10 mouse cellular contexts compared by ENCODE assay signal in the genomic region with DNA sequence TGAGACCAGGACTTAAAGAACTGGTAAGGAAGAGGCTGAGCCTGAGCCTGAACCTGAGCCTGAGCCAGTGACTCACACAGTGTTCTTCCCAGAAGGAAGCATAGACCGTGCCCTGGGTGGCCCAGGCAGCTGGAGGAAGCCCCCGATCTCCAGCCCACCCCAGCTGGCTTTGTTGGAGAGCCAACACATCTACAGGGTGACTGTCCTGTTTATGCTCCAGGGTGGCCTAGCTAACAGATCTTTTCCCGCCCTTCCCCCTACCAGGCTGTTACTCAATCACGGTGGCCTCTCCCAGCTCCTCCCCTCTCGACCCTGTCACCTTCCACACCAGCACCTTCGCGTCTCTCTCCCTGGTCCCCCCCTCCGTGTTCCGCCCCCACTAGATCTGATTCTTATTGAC. TPM values are rescaled to one million over a fixed set of nuclear protein-coding genes. Genes with fewer than 3 reads are reported as not detected.
DNase-seq lines count a peak whose midpoint lies in the region; ATAC-seq lines count a peak whose summit lies in the region.
"Had no signal": no experiment of that assay in that cellular context is flagged by ENCODE, and none has a peak within 500 bp of the region (broad histone marks: within the 10 kb centered on the region; RNA-seq: fewer than 3 reads in every experiment).

No protein-coding gene starts in this region.

- WGBS in embryonic facial prominence, embryonic 13.5 days, result 17% methylated on average over 9 of the region's 9 CpGs
- WGBS in liver, embryonic 15.5 days (ENCODE audit: insufficient replicate concordance), result 38% methylated on average over 9 of the region's 9 CpGs
- WGBS in stomach, embryonic 16.5 days, result 14% methylated on average over 9 of the region's 9 CpGs
- 38% methylated on average over 9 of the region's 9 CpGs for WGBS in midbrain, embryonic 13.5 days

- peak overlapping the region; percentile 66 for H3K27ac ChIP-seq in embryonic facial prominence, embryonic 13.5 days
- peak overlapping the region; percentile 45 for H3K27ac ChIP-seq in liver, embryonic 15.5 days (replicated peaks)
- H3K27ac ChIP-seq in stomach, embryonic 16.5 days (ENCODE audit: low read length), result peak overlapping the region; percentile 74
- no peak overlapping the region for H3K27ac ChIP-seq in midbrain, embryonic 13.5 days

- no peak overlapping the region for H3K4me2 ChIP-seq in embryonic facial prominence, embryonic 13.5 days
- peak overlapping the region; percentile 8; the same call in 1 of the 2 replicates for H3K4me2 ChIP-seq in liver, embryonic 15.5 days
- H3K4me2 ChIP-seq in stomach, embryonic 16.5 days (ENCODE audit: low read depth, low read length), result no peak overlapping the region
- H3K4me2 ChIP-seq in midbrain, embryonic 13.5 days (replicated peaks), result no peak overlapping the region

- no peak overlapping the region for H3K9ac ChIP-seq in embryonic facial prominence, embryonic 13.5 days
- no peak overlapping the region for H3K9ac ChIP-seq in liver, embryonic 15.5 days
- 0 out of 2 replicates have a peak overlapping the region, but pooled peaks have one; percentile 22 for H3K9ac ChIP-seq in stomach, embryonic 16.5 days (ENCODE audit: low read length)
- H3K9ac ChIP-seq in midbrain, embryonic 13.5 days (replicated peaks), result no peak overlapping the region

- no peaks in the 10 kb centered on the region for H3K9me3 ChIP-seq in embryonic facial prominence, embryonic 13.5 days
- H3K9me3 ChIP-seq in liver, embryonic 15.5 days (replicated peaks), result no peaks in the 10 kb centered on the region
- H3K9me3 ChIP-seq in stomach, embryonic 16.5 days (replicated peaks; ENCODE audit: control insufficient read depth, low read length), result no peaks in the 10 kb centered on the region
- H3K9me3 ChIP-seq in midbrain, embryonic 13.5 days, result no peaks in the 10 kb centered on the region

- DNase-seq in kidney, postnatal 10 days, result peak; percentile 57
- no peak for DNase-seq in kidney, postnatal 25 days
- no peak for DNase-seq in cerebellum, postnatal 25 days
- DNase-seq: cerebellum, adult 18-20 months; gastrocnemius, postnatal 14 days; spleen, adult 18-20 months had no signal

- no peak for ATAC-seq in embryonic facial prominence, embryonic 13.5 days (ENCODE audit: insufficient number of reproducible peaks, insufficient read depth, low FRiP score, low TSS enrichment, low read depth)
- peak; percentile 6; the same call in 1 of the 2 replicates for ATAC-seq in liver, embryonic 15.5 days (ENCODE audit: insufficient read depth)
- ATAC-seq in stomach, embryonic 16.5 days (ENCODE audit: insufficient read depth, low FRiP score), result peak; percentile 30; the same call in 1 of the 2 replicates
- ATAC-seq in midbrain, embryonic 13.5 days, result no peak

- no peak overlapping the region for H3K4me3 ChIP-seq in embryonic facial prominence, embryonic 13.5 days
- H3K4me3 ChIP-seq in liver, embryonic 15.5 days (replicated peaks), result no peak overlapping the region
- H3K4me3 ChIP-seq in stomach, embryonic 16.5 days (replicated peaks; ENCODE audit: low read length), result no peak overlapping the region
- H3K4me3 ChIP-seq in midbrain, embryonic 13.5 days (replicated peaks), result no peak overlapping the region

- no peaks in the 10 kb centered on the region for H3K27me3 ChIP-seq in embryonic facial prominence, embryonic 13.5 days
- H3K27me3 ChIP-seq in liver, embryonic 15.5 days, result no peaks in the 10 kb centered on the region
- no peaks in the 10 kb centered on the region for H3K27me3 ChIP-seq in stomach, embryonic 16.5 days (ENCODE audit: control insufficient read depth, insufficient read depth, low read length)
- peaks cover 11% of the 10 kb centered on the region; the same call in 1 of the 2 replicates for H3K27me3 ChIP-seq in midbrain, embryonic 13.5 days

- H3K36me3 ChIP-seq in embryonic facial prominence, embryonic 13.5 days, result no peaks in the 10 kb centered on the region
- H3K36me3 ChIP-seq in liver, embryonic 15.5 days (replicated peaks), result no peaks in the 10 kb centered on the region
- H3K36me3 ChIP-seq in stomach, embryonic 16.5 days (ENCODE audit: control insufficient read depth, insufficient read depth, low read length), result no peaks in the 10 kb centered on the region
- no peaks in the 10 kb centered on the region for H3K36me3 ChIP-seq in midbrain, embryonic 13.5 days

- peaks cover 63% of the 10 kb centered on the region for H3K4me1 ChIP-seq in embryonic facial prominence, embryonic 13.5 days
- H3K4me1 ChIP-seq in liver, embryonic 15.5 days (replicated peaks), result peaks cover 45% of the 10 kb centered on the region
- peaks cover 38% of the 10 kb centered on the region for H3K4me1 ChIP-seq in stomach, embryonic 16.5 days (ENCODE audit: control insufficient read depth, insufficient read depth, low read length)
- peaks cover 16% of the 10 kb centered on the region for H3K4me1 ChIP-seq in midbrain, embryonic 13.5 days (replicated peaks)

RNA-seq across cellular contexts. Expression of gene Ube2v1, which starts 44.9 kb away (rescaled TPM):
- 243 and 262 TPM in 2 replicates for polyA plus RNA-seq in embryonic facial prominence, embryonic 13.5 days (2015; fragmentation: Nextera tagmentation; extraction: Ambion mirVana)
- 187 and 195 TPM in 2 replicates for polyA plus RNA-seq in liver, embryonic 15.5 days (2015; fragmentation: Nextera tagmentation; extraction: Ambion mirVana)
- 267 and 298 TPM in 2 replicates for polyA plus RNA-seq in stomach, embryonic 16.5 days (2015; fragmentation: Nextera tagmentation; extraction: Ambion mirVana)
- polyA plus RNA-seq in midbrain, embryonic 13.5 days (2015; fragmentation: Nextera tagmentation; extraction: Ambion mirVana), result 298 and 301 TPM in 2 replicates

RNA-seq across cellular contexts. Expression of gene Snai1, which starts 49.0 kb away (rescaled TPM):
- polyA plus RNA-seq in embryonic facial prominence, embryonic 13.5 days (2015; fragmentation: Nextera tagmentation; extraction: Ambion mirVana), result 113 and 129 TPM in 2 replicates
- polyA plus RNA-seq in liver, embryonic 15.5 days (2015; fragmentation: Nextera tagmentation; extraction: Ambion mirVana), result 1.6 and 1.9 TPM in 2 replicates
- polyA plus RNA-seq in stomach, embryonic 16.5 days (2015; fragmentation: Nextera tagmentation; extraction: Ambion mirVana), result 15.5 and 15.9 TPM in 2 replicates
- polyA plus RNA-seq in midbrain, embryonic 13.5 days (2015; fragmentation: Nextera tagmentation; extraction: Ambion mirVana), result 5.4 and 5.8 TPM in 2 replicates

Comparison
In these comparisons a context has a peak if more than half of its experiments do, and no peak if none do; other contexts are left out.
1. ATAC-seq: peak in liver, embryonic 15.5 days (single experiment) and stomach, embryonic 16.5 days (single experiment); none in embryonic facial prominence, embryonic 13.5 days (single experiment) and midbrain, embryonic 13.5 days (single experiment).